Mouse (Mus musculus) forebrain, embryonic 11.5 days (tissue): ENCODE data around the gene Spint4. TPM values are rescaled to one million over a fixed set of nuclear protein-coding genes. Genes with fewer than 3 reads are reported as not detected.

ENCODE experiments used
- ATAC-seq: fragments of 200-750 bp; cut with Nextera tagmentation; replicated peaks from 2 replicates; pipeline ENCODE4 v1.8.0; 2017; ENCODE audit warnings: moderate TSS enrichment; ENCODE audit not compliant: low FRiP score
- DNase-seq: peaks from one replicate; pipeline ENCODE4 v3.0.0-alpha.2; 2017; ENCODE audit warnings: low spot score
- H3K27ac ChIP-seq: fragments of 300-500 bp; sonication (generic); 2 replicates; pipeline ENCODE4 v1.5.1; 2014; ENCODE audit warnings: low read depth, low read length
- H3K27me3 ChIP-seq: fragments of 300-500 bp; sonication (generic); 2 replicates; pipeline ENCODE4 v1.6.1; 2014; ENCODE audit warnings: mild to moderate bottlenecking, low read length, mixed read lengths; ENCODE audit not compliant: control insufficient read depth, insufficient read depth
- H3K36me3 ChIP-seq: fragments of 300-500 bp; sonication (generic); 2 replicates; pipeline ENCODE4 v1.6.1; 2014; ENCODE audit warnings: mild to moderate bottlenecking, low read length, moderate library complexity, mixed read lengths; ENCODE audit not compliant: control insufficient read depth, insufficient read depth
- H3K4me1 ChIP-seq: fragments of 300-500 bp; sonication (generic); replicated peaks from 2 replicates; pipeline ENCODE4 v1.6.1; 2014; ENCODE audit warnings: low read length, mixed read lengths; ENCODE audit not compliant: control insufficient read depth, insufficient read depth
- H3K4me2 ChIP-seq: fragments of 300-500 bp; sonication (generic); 2 replicates; pipeline ENCODE4 v1.6.1; 2014; ENCODE audit warnings: low read depth, mild to moderate bottlenecking, low read length, moderate library complexity, mixed read lengths; ENCODE audit not compliant: severe bottlenecking
- H3K4me3 ChIP-seq: fragments of 300-500 bp; sonication (generic); 2 replicates; pipeline ENCODE4 v1.5.1; 2014; ENCODE audit warnings: low read depth, low read length
- H3K9ac ChIP-seq: fragments of 300-500 bp; sonication (generic); 2 replicates; pipeline ENCODE4 v1.6.1; 2014; ENCODE audit warnings: low read length
- H3K9me3 ChIP-seq: fragments of 300-500 bp; sonication (generic); 2 replicates; pipeline ENCODE4 v1.6.1; 2016; ENCODE audit warnings: low read length, mixed read lengths; ENCODE audit not compliant: control insufficient read depth
- WGBS: fragments of 180-500 bp; shearing (Covaris S2); extraction: QIAGEN DNeasy Blood & Tissue Kit; methylation state at CpG from one replicate; pipeline ENCODE4 v1.1.7; 2014; 5-methylcytosine and 5-hydroxymethylcytosine counted together
- polyA plus RNA-seq: library from polyadenylated mRNA; unstranded; fragments of >200 nt; fragmentation: Nextera tagmentation; extraction: Ambion mirVana; gene quantifications from 2 replicates; pipeline ENCODE4 v1.2.1, GENCODE M21; 2014

Spint4 gene
- polyA plus RNA-seq, 1 experiment from 2014 or later: not detected

- H3K4me3 ChIP-seq: no peak overlapping the region
- H3K27ac ChIP-seq: no peak overlapping the region
- DNase-seq (no peak), ATAC-seq (no peak)
- no peaks in the 10 kb centered on the region for H3K27me3 ChIP-seq
- 57% methylated on average over 7 of the region's 7 CpGs for WGBS
- H3K9me3 ChIP-seq: no peaks in the 10 kb centered on the region
- no peak overlapping the region for H3K4me2 ChIP-seq
- H3K4me1 ChIP-seq: 0 out of 2 replicates have a peak, but pooled peaks cover under 1% of the 10 kb centered on the region
- no peak overlapping the region for H3K9ac ChIP-seq
- no peaks in the 10 kb centered on the region for H3K36me3 ChIP-seq
These were observed 41.6 kb downstream of the Spint4 start for GRCm38 (mm10) chr2:164739876-164740275.

- no peak for DNase-seq
- no peak for ATAC-seq
- 74% methylated on average over 13 of the region's 13 CpGs for WGBS
- peak overlapping the region; percentile 87 for H3K4me3 ChIP-seq
- H3K9me3 ChIP-seq: no peaks in the 10 kb centered on the region
- H3K4me2 ChIP-seq: peak overlapping the region; percentile 80
- no peaks in the 10 kb centered on the region; the same call in 1 of the 2 replicates for H3K36me3 ChIP-seq
- H3K27ac ChIP-seq: no peak overlapping the region
- peak overlapping the region; percentile 86 for H3K9ac ChIP-seq
- peaks cover 11% of the 10 kb centered on the region for H3K4me1 ChIP-seq
- no peaks in the 10 kb centered on the region for H3K27me3 ChIP-seq
These were observed 46.7 kb downstream of the Spint4 start for GRCm38 (mm10) chr2:164744987-164745386.

GRCm38 (mm10) chr2:164745843-164746479 lies 47.7 kb downstream of the Spint4 start, which contains the start of the genes Wfdc3 and Dnttip1:
TSS of gene Wfdc3 (minus strand) at chr2:164745931.
TSS of gene Dnttip1 (plus strand) at chr2:164745983.
- ATAC-seq (peak; percentile 91), DNase-seq (peak; percentile 96)
- no peaks in the 10 kb centered on the region for H3K27me3 ChIP-seq
- peak within 1 kb of the TSS; percentile 80 for H3K4me2 ChIP-seq
- H3K4me1 ChIP-seq: peaks cover 11% of the 10 kb centered on the region
- peak within 1 kb of the TSS; percentile 86 for H3K9ac ChIP-seq
- no peaks in the 10 kb centered on the region; the same call in 1 of the 2 replicates for H3K36me3 ChIP-seq
- no peaks in the 10 kb centered on the region for H3K9me3 ChIP-seq
- H3K4me3 ChIP-seq: peak within 1 kb of the TSS; percentile 87
- WGBS: under 1% methylated on average over 70 of the region's 70 CpGs
- H3K27ac ChIP-seq: no peak within 1 kb of the TSS

GRCm38 (mm10) chr2:164746693-164747092 lies 48.4 kb downstream of the Spint4 start:
- Histone ChIP-seq H3K4me2 (peak overlapping the region; percentile 80), H3K27ac (no peak overlapping the region), H3K9ac (peak overlapping the region; percentile 86), H3K27me3 (no peaks in the 10 kb centered on the region), H3K4me3 (peak overlapping the region; percentile 87), H3K4me1 (peaks cover 11% of the 10 kb centered on the region), H3K9me3 (no peaks in the 10 kb centered on the region), H3K36me3 (no peaks in the 10 kb centered on the region; the same call in 1 of the 2 replicates)
- DNase-seq: no peak
- no peak for ATAC-seq
- 56% methylated on average over 8 of the region's 8 CpGs for WGBS

DNA sequence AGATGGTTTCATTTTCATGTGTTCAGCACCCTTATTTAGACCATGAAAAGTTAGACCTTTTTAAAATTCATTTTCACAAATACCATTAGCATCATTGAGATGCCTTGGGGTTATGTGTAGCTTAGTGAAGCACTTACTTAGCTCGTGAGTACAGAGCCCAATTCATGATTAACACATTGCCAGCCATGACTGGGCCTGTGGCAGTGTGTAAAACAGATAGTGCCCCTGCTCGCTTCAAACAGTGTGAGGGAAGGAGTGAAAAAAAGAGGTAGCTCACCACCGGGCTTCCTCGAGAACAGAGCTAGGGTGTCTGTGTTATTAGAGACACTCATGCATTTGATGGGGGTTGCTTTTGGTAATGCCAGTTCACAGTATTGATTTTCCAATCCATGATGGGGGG lies 49.9 kb downstream of the Spint4 start:
- Histone ChIP-seq H3K36me3 (no peaks in the 10 kb centered on the region; the same call in 1 of the 2 replicates), H3K9ac (no peak overlapping the region), H3K4me1 (peaks cover 11% of the 10 kb centered on the region), H3K4me3 (no peak overlapping the region), H3K4me2 (no peak overlapping the region), H3K27ac (no peak overlapping the region), H3K9me3 (no peaks in the 10 kb centered on the region), H3K27me3 (no peaks in the 10 kb centered on the region)
- WGBS: 87% methylated on average over 4 of the region's 4 CpGs
- DNase-seq (no peak), ATAC-seq (no peak)

GRCm38 (mm10) chr2:164748991-164749390 lies 50.7 kb downstream of the Spint4 start:
- Histone ChIP-seq H3K9me3 (no peaks in the 10 kb centered on the region), H3K27me3 (no peaks in the 10 kb centered on the region), H3K27ac (no peak overlapping the region), H3K4me1 (peaks cover 11% of the 10 kb centered on the region), H3K4me3 (no peak overlapping the region), H3K36me3 (no peaks in the 10 kb centered on the region; the same call in 1 of the 2 replicates), H3K4me2 (no peak overlapping the region), H3K9ac (no peak overlapping the region)
- DNase-seq: no peak
- WGBS: 93% methylated on average over 6 of the region's 6 CpGs
- ATAC-seq: no peak

Other genes with a start within 250 kb of the Spint4 start
- gene Sys1, start 241.5 kb upstream of the Spint4 start, polyA plus RNA-seq: 63.4 and 71.2 TPM in 2 replicates
- 3.2 and 7.3 TPM in 2 replicates for gene Gm20458, start 237.5 kb upstream of the Spint4 start, polyA plus RNA-seq
- gene Trp53tg5, start 224.8 kb upstream of the Spint4 start, polyA plus RNA-seq: not detected in 2 replicates
- 3.4 and 3.6 TPM in 2 replicates for gene Dbndd2, start 212.4 kb upstream of the Spint4 start, polyA plus RNA-seq
- gene Pigt, start 201.0 kb upstream of the Spint4 start, polyA plus RNA-seq: 51.3 and 60.3 TPM in 2 replicates
- 35.1 and 44.4 TPM in 2 replicates for gene Wfdc2, start 136.1 kb upstream of the Spint4 start, polyA plus RNA-seq
- not detected in 2 replicates for gene Spint3, start 125.0 kb upstream of the Spint4 start, polyA plus RNA-seq
- gene Wfdc6a, start 113.1 kb upstream of the Spint4 start, polyA plus RNA-seq: not detected in 2 replicates
- gene Eppin, start 104.9 kb upstream of the Spint4 start, polyA plus RNA-seq: not detected in 2 replicates
- not detected in 2 replicates for gene Wfdc6b, start 85.0 kb upstream of the Spint4 start, polyA plus RNA-seq
- not detected in 2 replicates for gene Wfdc8, start 84.9 kb upstream of the Spint4 start, polyA plus RNA-seq
- not detected in 2 replicates for gene Wfdc16, start 59.7 kb upstream of the Spint4 start, polyA plus RNA-seq
- not detected in 2 replicates for gene Wfdc10, start 42.5 kb upstream of the Spint4 start, polyA plus RNA-seq
- gene Wfdc9, start 41.9 kb upstream of the Spint4 start, polyA plus RNA-seq: not detected in 2 replicates
- gene Wfdc11, start 24.4 kb upstream of the Spint4 start, polyA plus RNA-seq: not detected in 2 replicates
- gene Wfdc13, start 13.4 kb upstream of the Spint4 start, polyA plus RNA-seq: not detected in 2 replicates
- not detected in 2 replicates for gene Spint5, start 16.8 kb downstream of the Spint4 start, polyA plus RNA-seq
- 0.71 and 0.91 TPM in 2 replicates for gene Wfdc3, start 47.4 kb downstream of the Spint4 start, polyA plus RNA-seq
- 80.3 and 80.4 TPM in 2 replicates for gene Dnttip1, start 47.5 kb downstream of the Spint4 start, polyA plus RNA-seq
- gene Ube2c, start 71.4 kb downstream of the Spint4 start, polyA plus RNA-seq: 677 and 686 TPM in 2 replicates
- not detected in 2 replicates for gene Tnnc2, start 81.5 kb downstream of the Spint4 start, polyA plus RNA-seq
- 13.1 and 13.2 TPM in 2 replicates for gene Snx21, start 87.3 kb downstream of the Spint4 start, polyA plus RNA-seq
- gene Acot8, start 106.4 kb downstream of the Spint4 start, polyA plus RNA-seq: 14.1 and 15.0 TPM in 2 replicates
- gene Zswim3, start 106.6 kb downstream of the Spint4 start, polyA plus RNA-seq: 10.1 and 10.2 TPM in 2 replicates
- 26.4 and 29.9 TPM in 2 replicates for gene Zswim1, start 124.2 kb downstream of the Spint4 start, polyA plus RNA-seq
- not detected in 2 replicates for gene Spata25, start 130.0 kb downstream of the Spint4 start, polyA plus RNA-seq
- 82.4 and 83.3 TPM in 2 replicates for gene Ctsa, start 134.4 kb downstream of the Spint4 start, polyA plus RNA-seq
- 3.2 and 4.5 TPM in 2 replicates for gene Neurl2, start 135.0 kb downstream of the Spint4 start, polyA plus RNA-seq
- gene Pltp, start 159.2 kb downstream of the Spint4 start, polyA plus RNA-seq: 43.2 and 50.1 TPM in 2 replicates
- 81.9 and 84.5 TPM in 2 replicates for gene Pcif1, start 180.8 kb downstream of the Spint4 start, polyA plus RNA-seq
- gene Zfp335, start 213.3 kb downstream of the Spint4 start, polyA plus RNA-seq: 18.0 TPM in 2 replicates
- 0.71 and 1.0 TPM in 2 replicates for gene Mmp9, start 242.3 kb downstream of the Spint4 start, polyA plus RNA-seq